Mouse (Mus musculus) adrenal gland, adult 10 weeks (tissue): ENCODE measurements around the gene Olfr172. TPM values are rescaled to one million over a fixed set of nuclear protein-coding genes. Genes with fewer than 3 reads are reported as not detected.

Experiments used
- polyA plus RNA-seq: library from polyadenylated mRNA; stranded (reverse); fragments of 350-450 nt; fragmentation: Illumina TruSeq; extraction: RNeasy Lipid Tissue Mini Kit (QIAGEN cat#74804); gene quantifications from one replicate; pipeline ENCODE4 v1.2.3, GENCODE M21; 2014; ENCODE audit warnings: low read depth, low replicate concordance

Gene Olfr172
- not detected for polyA plus RNA-seq

GRCm38 (mm10) chr16:58763076-58763475, at the start of gene Olfr172:
Gene Olfr172 (minus strand): TSS chr16:58763176.

GRCm38 (mm10) chr16:58800168-58800567, 37.2 kb upstream of the Olfr172 start, which contains the start of gene Olfr173:
Gene Olfr173 (minus strand): TSS chr16:58800268.

GRCm38 (mm10) chr16:58727477-58728131, 35.4 kb downstream of the Olfr172 start, which contains the start of gene Cldnd1:
Gene Cldnd1 (plus strand): TSS chr16:58727910.

DNA sequence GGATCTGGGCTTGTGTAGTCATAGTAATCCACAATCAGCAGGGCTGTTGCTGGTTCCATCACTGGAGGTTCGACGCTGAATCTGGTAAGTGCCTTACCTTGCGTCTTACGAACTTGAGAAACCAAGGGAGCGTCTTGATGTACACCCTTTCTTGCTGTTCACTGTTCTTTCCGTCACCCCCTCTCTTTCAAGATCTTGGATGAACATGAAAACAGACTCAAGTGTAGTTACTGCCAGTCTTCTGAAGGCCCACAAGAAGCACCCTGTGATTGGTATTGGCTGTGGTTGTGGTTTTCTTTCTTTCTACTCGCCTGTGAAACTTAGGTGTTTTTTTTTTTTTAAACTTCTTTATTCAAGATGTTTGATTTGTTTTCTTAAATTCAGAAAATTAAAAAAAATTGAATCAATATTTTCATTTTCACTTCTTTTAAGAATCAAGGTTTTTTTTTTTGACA, 44.3 kb downstream of the Olfr172 start, which contains the start of gene Gpr15:
Gene Gpr15 (minus strand): TSS at position 405 of the 455 bp plus-strand sequence.

Other genes starting within 250 kb of the Olfr172 start
- gene St3gal6, start 238.9 kb downstream of the Olfr172 start, polyA plus RNA-seq: 52.7 TPM
- not detected for gene Gm813, start 146.2 kb downstream of the Olfr172 start, polyA plus RNA-seq
- not detected for gene E330017A01Rik, start 124.4 kb downstream of the Olfr172 start, polyA plus RNA-seq
- 32.9 TPM for gene Cpox, start 92.9 kb downstream of the Olfr172 start, polyA plus RNA-seq
- gene Gpr15, start 44.1 kb downstream of the Olfr172 start, polyA plus RNA-seq: not detected
- gene Cldnd1, start 35.3 kb downstream of the Olfr172 start, polyA plus RNA-seq: 106 TPM
- not detected for gene Olfr173, start 37.1 kb upstream of the Olfr172 start, polyA plus RNA-seq
- gene Olfr175-ps1, start 63.6 kb upstream of the Olfr172 start, polyA plus RNA-seq: not detected
- not detected for gene Olfr177, start 111.6 kb upstream of the Olfr172 start, polyA plus RNA-seq
- not detected for gene Olfr178, start 128.9 kb upstream of the Olfr172 start, polyA plus RNA-seq
- gene Olfr181, start 165.6 kb upstream of the Olfr172 start, polyA plus RNA-seq: not detected
- not detected for gene Olfr180, start 166.2 kb upstream of the Olfr172 start, polyA plus RNA-seq
- gene Olfr183, start 232.2 kb upstream of the Olfr172 start, polyA plus RNA-seq: not detected